Mouse (Mus musculus): ENCODE measurements at regions not wholly inside any gene's neighbourhood (a gene's known extent, or its start where the extent isn't known, plus 50 kb on each side); places are given as distances from the start of the nearest gene placed in this dataset.

DNA sequence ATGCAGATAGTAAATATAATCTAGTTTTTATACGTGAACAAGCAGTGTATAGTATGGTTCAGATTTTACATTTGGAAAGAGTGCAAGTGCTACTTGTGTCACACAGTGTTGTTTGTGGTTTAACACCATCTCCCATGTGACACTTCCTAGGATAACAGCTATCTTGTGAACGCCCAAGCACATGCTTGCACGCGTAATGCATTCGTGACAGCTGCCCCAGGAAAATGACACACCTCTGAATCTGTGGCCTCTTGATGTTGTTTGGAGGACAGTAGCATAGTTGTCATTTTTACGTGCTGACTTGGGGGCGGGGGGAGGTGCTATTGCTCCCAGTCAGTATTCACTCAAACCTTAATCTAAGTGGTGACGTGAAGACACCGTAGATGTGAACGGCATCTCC, 256.2 kb upstream of the Daam1 start:
- Histone ChIP-seq H3K4me3 (ENCODE audit: low read depth, low read length) (no peak overlapping the region), H3K4me2 (ENCODE audit: low read length) (no peak overlapping the region), H3K27me3 (ENCODE audit: control insufficient read depth, insufficient read depth, low read depth, low read length) (no peaks in the 10 kb centered on the region), H3K9ac (ENCODE audit: low read depth, low read length) (no peak overlapping the region), H3K27ac (ENCODE audit: low read length) (no peak overlapping the region), H3K4me1 (ENCODE audit: control insufficient read depth, insufficient read depth, low read length) (peaks cover 19% of the 10 kb centered on the region), H3K36me3 (ENCODE audit: control insufficient read depth, insufficient read depth, low read length) (no peaks in the 10 kb centered on the region), H3K9me3 (replicated peaks; ENCODE audit: control insufficient read depth, low read length, poor library complexity, severe bottlenecking) (no peaks in the 10 kb centered on the region)
- 95% methylated on average over 10 of the region's 10 CpGs for WGBS
- no peak for ATAC-seq

DNA sequence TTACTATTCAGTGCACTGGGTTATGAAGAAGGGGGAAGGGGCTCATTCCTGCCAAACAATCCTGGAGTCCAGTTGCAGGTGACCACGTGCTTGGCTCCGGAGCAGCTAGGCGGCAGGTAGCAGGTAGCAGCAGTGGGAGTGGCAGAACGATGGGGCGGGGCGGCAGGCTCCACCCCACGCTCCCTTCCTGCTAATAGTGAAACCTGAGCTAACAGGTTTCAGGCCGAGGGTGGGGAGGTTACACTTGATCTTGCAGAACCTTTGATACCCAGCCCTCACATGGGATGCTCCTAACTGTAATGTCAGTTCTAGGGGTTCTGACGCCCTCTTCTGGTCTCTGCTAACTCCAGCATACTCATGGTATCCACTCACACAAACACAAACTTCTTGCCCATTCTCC, 253.5 kb upstream of the Daam1 start:
- 13% methylated on average over 9 of the region's 9 CpGs for WGBS
- ATAC-seq = 0 out of 2 replicates have a peak, but pooled peaks have one; percentile 43

GRCm38 (mm10) chr12:71578006-71578405, 252.9 kb upstream of the Daam1 start:
- whole genome bisulfite sequencing = 44% methylated on average over 9 of the region's 9 CpGs
- Histone ChIP-seq H3K27ac (ENCODE audit: low read length) (no peak overlapping the region), H3K27me3 (ENCODE audit: control insufficient read depth, insufficient read depth, low read depth, low read length) (no peaks in the 10 kb centered on the region), H3K4me2 (ENCODE audit: low read length) (no peak overlapping the region), H3K9ac (ENCODE audit: low read depth, low read length) (no peak overlapping the region), H3K36me3 (ENCODE audit: control insufficient read depth, insufficient read depth, low read length) (no peaks in the 10 kb centered on the region), H3K4me3 (ENCODE audit: low read depth, low read length) (no peak overlapping the region), H3K9me3 (replicated peaks; ENCODE audit: control insufficient read depth, low read length, poor library complexity, severe bottlenecking) (no peaks in the 10 kb centered on the region), H3K4me1 (ENCODE audit: control insufficient read depth, insufficient read depth, low read length) (peaks cover 20% of the 10 kb centered on the region)
- peak; percentile 50; the same call in 1 of the 2 replicates for ATAC-seq

More for the DNA sequence above, 253.5 kb upstream of the Daam1 start:
- Histone ChIP-seq H3K36me3 (ENCODE audit: control insufficient read depth, insufficient read depth, low read length) (no peaks in the 10 kb centered on the region), H3K27me3 (ENCODE audit: control insufficient read depth, insufficient read depth, low read depth, low read length) (no peaks in the 10 kb centered on the region), H3K4me1 (ENCODE audit: control insufficient read depth, insufficient read depth, low read length) (peaks cover 25% of the 10 kb centered on the region), H3K27ac (ENCODE audit: low read length) (no peak overlapping the region), H3K4me2 (ENCODE audit: low read length) (peak overlapping the region; percentile 52), H3K9ac (ENCODE audit: low read depth, low read length) (no peak overlapping the region), H3K9me3 (replicated peaks; ENCODE audit: control insufficient read depth, low read length, poor library complexity, severe bottlenecking) (no peaks in the 10 kb centered on the region), H3K4me3 (ENCODE audit: low read depth, low read length) (no peak overlapping the region)

- H3K27ac ChIP-seq (ENCODE audit: low read length) = no peak overlapping the region
- no peaks in the 10 kb centered on the region for H3K27me3 ChIP-seq (ENCODE audit: control insufficient read depth, insufficient read depth, low read depth, low read length)
- H3K9me3 ChIP-seq (replicated peaks; ENCODE audit: control insufficient read depth, low read length, poor library complexity, severe bottlenecking) = no peaks in the 10 kb centered on the region
- no peaks in the 10 kb centered on the region for H3K36me3 ChIP-seq (ENCODE audit: control insufficient read depth, insufficient read depth, low read length)
- no peak overlapping the region for H3K4me2 ChIP-seq (ENCODE audit: low read length)
- no peak overlapping the region for H3K9ac ChIP-seq (ENCODE audit: low read depth, low read length)
- H3K4me1 ChIP-seq (ENCODE audit: control insufficient read depth, insufficient read depth, low read length) = peaks cover 17% of the 10 kb centered on the region
- H3K4me3 ChIP-seq (ENCODE audit: low read depth, low read length) = no peak overlapping the region
- ATAC-seq = no peak
- 26% methylated on average over 11 of the region's 11 CpGs for WGBS
These were observed 252.0 kb upstream of the Daam1 start for GRCm38 (mm10) chr12:71578912-71579311.

DNA sequence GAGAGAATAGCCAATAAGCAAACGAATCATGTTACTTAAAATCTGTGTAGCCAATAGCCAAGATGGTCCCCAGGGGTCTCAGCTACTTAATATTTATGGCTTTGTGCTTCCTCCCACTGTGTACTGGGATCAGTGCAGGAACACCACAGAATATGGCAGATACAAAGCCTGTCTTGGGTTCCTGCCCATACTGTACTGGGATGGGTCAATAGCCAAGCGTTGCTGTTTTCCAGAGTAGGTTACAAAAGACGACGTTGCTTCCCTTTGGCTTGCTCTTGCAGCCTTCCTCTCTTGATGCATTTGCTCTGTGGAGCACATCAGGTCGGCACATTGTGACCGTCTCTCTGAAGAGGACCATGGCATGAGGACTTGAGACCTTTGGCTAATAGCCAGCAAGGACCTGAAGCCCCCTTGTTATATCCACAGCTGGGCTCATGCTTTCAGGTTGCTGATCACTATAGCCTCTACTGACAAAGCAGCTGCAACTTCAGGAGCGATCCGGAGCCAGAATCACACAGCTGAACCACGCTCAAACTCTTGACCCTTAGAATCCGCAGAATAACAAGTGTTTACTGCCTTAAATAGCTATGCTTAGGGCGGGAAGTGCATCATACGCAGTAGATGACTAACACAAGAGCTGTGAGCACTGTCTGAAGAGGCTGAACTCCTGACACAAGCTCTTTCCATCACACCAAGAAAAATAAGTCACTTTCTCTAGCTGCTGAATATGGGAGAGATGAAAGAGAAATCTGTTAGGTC, 250.2 kb upstream of the Daam1 start:
- H3K27ac ChIP-seq (ENCODE audit: low read length) = no peak overlapping the region
- WGBS = 79% methylated on average over 12 of the region's 12 CpGs
- no peak for ATAC-seq

DNA sequence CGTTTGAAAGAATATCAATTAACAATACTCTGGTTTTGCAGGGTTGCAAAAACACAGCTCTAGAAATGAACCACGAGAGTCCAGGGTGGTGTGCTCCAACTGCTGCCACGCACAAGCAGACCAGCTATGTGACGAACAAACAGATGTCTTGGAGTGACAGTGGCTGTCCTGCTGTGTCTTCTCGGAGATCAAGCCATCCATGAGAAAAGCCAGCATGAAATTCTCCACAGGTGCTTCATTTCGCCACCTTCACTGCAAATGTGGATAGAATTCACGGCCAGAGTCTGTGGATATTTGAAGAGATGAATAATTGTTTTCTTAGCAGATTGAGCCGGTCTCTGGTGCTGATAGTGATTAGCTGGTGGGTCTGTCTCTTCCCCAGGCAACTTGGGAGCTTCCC, 246.3 kb upstream of the Daam1 start:
- no peak for ATAC-seq
- no peak overlapping the region for H3K4me2 ChIP-seq (ENCODE audit: low read length)
- H3K27me3 ChIP-seq (ENCODE audit: control insufficient read depth, insufficient read depth, low read depth, low read length) = no peaks in the 10 kb centered on the region
- no peak overlapping the region for H3K4me3 ChIP-seq (ENCODE audit: low read depth, low read length)
- no peaks in the 10 kb centered on the region for H3K9me3 ChIP-seq (replicated peaks; ENCODE audit: control insufficient read depth, low read length, poor library complexity, severe bottlenecking)
- WGBS = 71% methylated on average over 8 of the region's 8 CpGs
- no peak overlapping the region for H3K9ac ChIP-seq (ENCODE audit: low read depth, low read length)
- H3K27ac ChIP-seq (ENCODE audit: low read length) = no peak overlapping the region
- peaks cover 7% of the 10 kb centered on the region; the same call in 1 of the 2 replicates for H3K4me1 ChIP-seq (ENCODE audit: control insufficient read depth, insufficient read depth, low read length)
- H3K36me3 ChIP-seq (ENCODE audit: control insufficient read depth, insufficient read depth, low read length) = no peaks in the 10 kb centered on the region

More for the DNA sequence above, 250.2 kb upstream of the Daam1 start:
- Histone ChIP-seq H3K9me3 (replicated peaks; ENCODE audit: control insufficient read depth, low read length, poor library complexity, severe bottlenecking) (no peaks in the 10 kb centered on the region), H3K4me3 (ENCODE audit: low read depth, low read length) (no peak overlapping the region), H3K36me3 (ENCODE audit: control insufficient read depth, insufficient read depth, low read length) (no peaks in the 10 kb centered on the region), H3K4me1 (ENCODE audit: control insufficient read depth, insufficient read depth, low read length) (peaks cover 14% of the 10 kb centered on the region), H3K27me3 (ENCODE audit: control insufficient read depth, insufficient read depth, low read depth, low read length) (no peaks in the 10 kb centered on the region), H3K9ac (ENCODE audit: low read depth, low read length) (no peak overlapping the region), H3K4me2 (ENCODE audit: low read length) (no peak overlapping the region)

GRCm38 (mm10) chr12:71598641-71599040, 232.2 kb upstream of the Daam1 start:
- Histone ChIP-seq H3K4me3 (ENCODE audit: low read depth, low read length) (no peak overlapping the region), H3K27me3 (ENCODE audit: control insufficient read depth, insufficient read depth, low read depth, low read length) (no peaks in the 10 kb centered on the region), H3K27ac (ENCODE audit: low read length) (0 out of 2 replicates have a peak overlapping the region, but pooled peaks have one; percentile 10), H3K4me1 (ENCODE audit: control insufficient read depth, insufficient read depth, low read length) (peaks cover 14% of the 10 kb centered on the region), H3K4me2 (ENCODE audit: low read length) (no peak overlapping the region), H3K9ac (ENCODE audit: low read depth, low read length) (no peak overlapping the region), H3K9me3 (replicated peaks; ENCODE audit: control insufficient read depth, low read length, poor library complexity, severe bottlenecking) (no peaks in the 10 kb centered on the region), H3K36me3 (ENCODE audit: control insufficient read depth, insufficient read depth, low read length) (no peaks in the 10 kb centered on the region)
- WGBS = 69% methylated on average over 9 of the region's 9 CpGs
- no peak for ATAC-seq

- H3K9ac ChIP-seq (ENCODE audit: low read depth, low read length) = peak overlapping the region; percentile 26; the same call in 1 of the 2 replicates
- no peak overlapping the region for H3K4me3 ChIP-seq (ENCODE audit: low read depth, low read length)
- H3K27ac ChIP-seq (ENCODE audit: low read length) = peak overlapping the region; percentile 73
- 14% methylated on average over 8 of the region's 8 CpGs for WGBS
- peak; percentile 90 for ATAC-seq
- no peak overlapping the region for H3K4me2 ChIP-seq (ENCODE audit: low read length)
- no peaks in the 10 kb centered on the region for H3K9me3 ChIP-seq (replicated peaks; ENCODE audit: control insufficient read depth, low read length, poor library complexity, severe bottlenecking)
- no peaks in the 10 kb centered on the region for H3K36me3 ChIP-seq (ENCODE audit: control insufficient read depth, insufficient read depth, low read length)
- no peaks in the 10 kb centered on the region for H3K27me3 ChIP-seq (ENCODE audit: control insufficient read depth, insufficient read depth, low read depth, low read length)
- peaks cover 21% of the 10 kb centered on the region for H3K4me1 ChIP-seq (ENCODE audit: control insufficient read depth, insufficient read depth, low read length)
These were observed 229.7 kb upstream of the Daam1 start for GRCm38 (mm10) chr12:71601091-71601690.

DNA sequence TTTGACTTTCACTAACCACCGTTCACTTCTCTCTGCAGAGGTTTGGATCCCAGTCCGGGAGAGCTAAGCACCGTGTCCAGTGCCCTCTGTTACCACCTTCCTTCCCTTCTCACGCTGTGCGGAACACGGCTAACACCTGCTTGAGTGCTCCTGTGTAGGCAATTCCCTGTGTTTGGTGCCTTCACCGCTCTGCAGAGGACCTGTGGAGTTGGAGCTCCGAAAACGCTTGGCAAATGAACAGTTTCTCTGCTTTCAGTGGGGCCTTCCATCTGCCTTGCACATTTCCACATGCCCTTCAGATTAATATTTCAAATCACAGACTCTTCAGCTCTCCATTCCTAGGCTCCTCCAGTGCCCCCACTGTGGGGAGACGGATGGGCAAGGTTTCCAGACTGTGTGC, 227.7 kb upstream of the Daam1 start:
- H3K27ac ChIP-seq (ENCODE audit: low read length) = no peak overlapping the region
- H3K9me3 ChIP-seq (replicated peaks; ENCODE audit: control insufficient read depth, low read length, poor library complexity, severe bottlenecking) = no peaks in the 10 kb centered on the region
- peaks cover 29% of the 10 kb centered on the region for H3K4me1 ChIP-seq (ENCODE audit: control insufficient read depth, insufficient read depth, low read length)
- no peak for ATAC-seq
- no peaks in the 10 kb centered on the region for H3K27me3 ChIP-seq (ENCODE audit: control insufficient read depth, insufficient read depth, low read depth, low read length)
- no peak overlapping the region for H3K9ac ChIP-seq (ENCODE audit: low read depth, low read length)
- no peaks in the 10 kb centered on the region for H3K36me3 ChIP-seq (ENCODE audit: control insufficient read depth, insufficient read depth, low read length)
- no peak overlapping the region for H3K4me3 ChIP-seq (ENCODE audit: low read depth, low read length)
- no peak overlapping the region for H3K4me2 ChIP-seq (ENCODE audit: low read length)
- 93% methylated on average over 10 of the region's 10 CpGs for WGBS
